Mouse (Mus musculus): ENCODE results near the gene Gm11985.

The Gm11985 gene

DNA sequence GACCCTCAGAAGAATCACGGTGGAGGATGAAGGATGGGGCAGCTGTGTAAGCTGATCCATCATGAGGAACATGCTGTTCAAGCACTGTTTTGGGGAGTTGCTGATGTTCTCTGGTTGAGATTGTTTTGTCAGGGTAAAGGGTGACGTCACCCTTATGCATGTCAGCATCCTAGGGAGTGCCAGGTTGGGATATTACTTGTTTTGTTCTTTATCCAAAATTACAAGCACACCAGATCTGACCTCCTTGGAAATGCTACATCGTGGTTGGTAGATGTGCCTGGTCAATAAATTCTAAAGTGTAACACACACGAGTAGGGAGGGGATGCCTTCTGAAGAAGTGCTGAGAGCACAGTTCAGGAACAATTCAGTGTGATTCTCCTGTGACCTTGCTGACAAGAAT lies 31.9 kb downstream of the Gm11985 start:
- no peak for DNase-seq (ENCODE audit: low read depth, low spot score)

- DNase-seq (ENCODE audit: low read depth, low spot score): no peak
Observed at GRCm38 (mm10) chr11:7153081-7153480, 35.3 kb downstream of the Gm11985 start.

GRCm38 (mm10) chr11:7152371-7152770 lies 36.0 kb downstream of the Gm11985 start:
- DNase-seq (ENCODE audit: low read depth, low spot score): no peak

DNA sequence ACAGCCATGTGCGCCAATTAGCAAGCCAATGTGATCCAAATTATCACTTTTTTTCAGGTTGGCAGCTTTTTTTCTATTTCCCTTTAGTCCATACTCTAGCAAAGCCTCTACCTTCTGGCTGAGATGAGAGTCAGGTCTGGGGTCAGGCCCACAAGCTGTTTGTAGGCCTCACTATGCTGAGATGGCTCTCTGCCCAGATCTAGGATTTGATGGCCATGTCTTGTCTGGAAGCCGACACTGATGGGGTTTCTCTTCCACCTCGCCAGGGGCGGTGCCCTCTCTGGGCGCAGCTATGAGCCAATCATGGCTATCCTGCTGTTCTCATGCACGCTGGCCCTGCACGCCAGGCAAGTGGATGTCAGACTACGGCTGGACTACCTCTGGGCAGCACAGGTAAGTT lies 37.9 kb downstream of the Gm11985 start:
- DNase-seq (ENCODE audit: low read depth, low spot score): no peak

DNA sequence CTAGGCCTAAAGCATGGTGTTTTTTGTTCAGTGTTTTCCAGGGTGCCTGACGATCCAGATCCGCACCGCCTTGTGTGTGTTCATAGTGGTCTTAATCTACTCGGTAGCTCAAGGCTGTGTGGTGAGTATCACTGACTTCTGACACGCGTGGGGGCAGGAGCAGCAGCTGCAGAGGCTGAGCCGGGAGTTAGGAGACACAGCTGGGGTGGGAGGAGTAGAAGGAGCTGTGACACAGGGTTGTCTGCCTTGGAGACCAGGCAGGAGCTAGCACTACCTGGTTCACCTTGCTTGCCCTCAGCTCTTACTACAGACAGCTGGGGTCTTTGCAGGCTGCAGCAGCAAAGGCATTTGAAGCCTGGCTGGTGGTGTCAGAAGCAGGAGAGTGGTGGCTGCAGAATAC lies 38.9 kb downstream of the Gm11985 start:
- no peak for DNase-seq (ENCODE audit: low read depth, low spot score)

DNA sequence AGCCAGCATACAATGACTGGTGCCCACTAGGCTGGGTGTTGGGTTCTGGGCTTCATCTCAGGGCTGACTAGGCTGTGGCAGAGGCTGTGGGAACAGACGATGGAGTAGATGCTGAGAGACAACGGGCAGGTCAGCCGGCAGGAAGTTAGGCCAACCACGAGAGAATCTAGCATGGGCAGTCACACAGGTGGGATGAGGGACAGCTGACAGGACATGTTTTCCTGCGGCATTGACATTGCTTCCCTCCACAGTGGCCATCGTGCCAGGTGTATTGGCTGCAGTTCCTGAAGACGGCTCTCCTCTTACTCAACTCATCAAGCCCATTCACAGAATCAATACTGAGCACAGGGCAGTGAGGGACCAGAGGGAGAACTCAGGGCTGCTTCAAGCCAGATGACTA lies 40.4 kb downstream of the Gm11985 start:
- DNase-seq (ENCODE audit: low read depth, low spot score): no peak

DNA sequence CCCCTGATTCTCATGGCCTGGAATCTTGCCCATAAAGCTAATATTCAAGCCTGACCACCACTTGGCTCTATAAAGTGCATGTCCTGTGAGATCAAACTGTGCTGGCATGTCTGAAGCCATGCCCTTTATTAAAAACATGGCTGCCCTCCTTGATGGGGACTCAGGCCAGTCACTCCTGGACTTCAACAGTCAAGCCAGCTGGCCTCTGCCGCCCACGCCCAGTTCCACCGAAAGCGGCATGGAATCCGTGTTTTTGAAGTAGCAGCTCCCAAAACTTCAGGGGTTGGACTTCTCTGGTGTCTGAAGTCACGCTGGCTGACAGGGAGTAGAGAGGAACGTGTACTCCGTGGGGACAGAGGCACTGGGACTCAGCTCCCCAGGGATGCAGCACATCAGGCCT lies 40.8 kb downstream of the Gm11985 start:
- DNase-seq (ENCODE audit: low read depth, low spot score): no peak

DNA sequence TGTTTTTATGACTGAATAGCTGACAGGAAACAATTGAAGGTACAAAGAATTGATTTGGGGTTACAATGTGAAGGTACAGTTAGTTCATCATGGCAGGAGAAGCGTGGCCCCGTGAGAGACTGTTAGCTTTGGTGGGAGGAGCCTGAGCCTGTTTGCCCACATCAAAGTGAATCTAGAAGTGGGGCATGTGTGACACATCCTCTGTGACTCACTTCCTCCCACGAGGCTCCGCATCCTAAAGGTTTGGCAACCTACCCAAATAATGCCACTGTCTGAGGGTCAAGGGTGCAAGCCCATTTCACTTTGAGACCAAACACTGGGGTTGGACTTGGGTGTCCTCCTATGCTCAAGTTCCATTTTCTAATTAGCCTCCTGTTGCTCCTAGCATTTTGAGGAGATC lies 43.1 kb downstream of the Gm11985 start:
- DNase-seq (ENCODE audit: low read depth, low spot score): no peak

GRCm38 (mm10) chr11:7144369-7144768 lies 44.0 kb downstream of the Gm11985 start:
- no peak for DNase-seq (ENCODE audit: low read depth, low spot score)

DNA sequence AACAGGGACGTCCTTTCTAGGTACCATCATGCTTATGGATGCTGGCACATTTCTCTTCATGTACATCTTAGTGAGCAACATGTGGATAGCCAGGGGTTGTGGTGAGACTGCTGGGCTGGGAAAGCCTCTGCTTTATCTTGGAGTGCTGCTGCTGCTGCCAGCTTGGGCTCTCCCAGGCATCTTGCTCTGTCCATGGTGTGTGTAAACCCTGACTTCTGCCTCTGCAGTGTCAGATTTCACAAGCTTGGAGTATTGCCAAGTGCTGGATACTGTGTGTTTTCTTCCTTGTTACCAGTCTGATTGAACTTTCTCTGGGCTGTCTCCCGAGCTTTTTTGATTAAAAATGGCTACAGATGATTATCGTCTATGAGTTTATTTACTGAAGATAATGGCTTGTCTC lies 45.6 kb downstream of the Gm11985 start:
- DNase-seq (ENCODE audit: low read depth, low spot score): peak; percentile 57

GRCm38 (mm10) chr11:7140449-7140848 lies 47.9 kb downstream of the Gm11985 start:
- DNase-seq (ENCODE audit: low read depth, low spot score): no peak

DNA sequence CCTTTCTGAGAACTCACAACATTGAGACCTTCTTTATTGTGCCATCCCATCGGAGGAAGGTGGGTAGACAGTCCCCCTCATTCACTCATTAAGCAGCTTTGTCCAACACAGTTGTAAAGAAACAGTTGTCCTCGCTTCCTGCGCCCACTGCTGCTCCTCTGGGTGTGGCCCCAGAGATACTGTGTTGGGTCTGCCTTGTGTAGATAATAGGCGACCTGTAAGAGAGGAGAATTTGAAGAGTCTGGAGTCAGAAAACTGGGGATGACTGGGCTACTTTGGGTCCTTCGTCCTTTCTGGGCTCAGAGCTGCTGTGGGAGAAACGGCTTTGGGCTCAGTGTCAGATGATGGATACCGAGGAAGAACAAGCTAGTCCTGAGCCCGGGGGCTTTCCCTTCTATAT lies 50.0 kb downstream of the Gm11985 start:
- no peak for DNase-seq (ENCODE audit: low read depth, low spot score)

DNA sequence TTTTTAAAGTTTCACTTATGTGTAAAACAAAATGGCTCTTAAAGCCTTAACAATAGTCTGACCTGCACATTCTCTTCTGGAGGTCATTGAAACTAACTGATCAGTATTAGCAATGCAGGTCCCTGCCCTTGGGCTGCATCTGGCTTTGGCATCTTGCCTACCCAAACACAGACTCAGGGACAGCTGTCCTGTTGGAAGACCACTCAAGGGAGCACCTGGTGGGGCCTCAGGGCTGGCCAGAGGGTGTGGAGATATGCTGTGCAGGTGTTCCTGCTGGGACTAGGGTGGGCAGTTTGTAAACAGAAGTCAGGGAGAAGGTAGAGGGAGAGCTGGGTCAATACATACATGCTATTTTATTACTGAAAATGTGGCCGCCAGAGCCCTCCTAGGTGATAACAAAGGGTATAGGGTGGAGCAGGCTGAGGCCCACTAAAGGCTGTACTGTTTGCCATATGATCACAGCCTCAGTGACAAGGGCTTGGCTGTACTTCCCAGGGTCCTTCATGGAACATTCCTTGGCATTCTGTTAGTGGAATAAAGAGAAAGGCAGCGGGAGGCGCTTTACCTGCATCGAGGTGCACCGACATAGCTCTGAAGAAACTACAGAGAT lies 52.0 kb downstream of the Gm11985 start:
- no peak for DNase-seq (ENCODE audit: low read depth, low spot score)

GRCm38 (mm10) chr11:7135763-7136162 lies 52.6 kb downstream of the Gm11985 start:
- no peak for DNase-seq (ENCODE audit: low read depth, low spot score)

GRCm38 (mm10) chr11:7135301-7135700 lies 53.1 kb downstream of the Gm11985 start:
- DNase-seq (ENCODE audit: low read depth, low spot score): no peak

DNA sequence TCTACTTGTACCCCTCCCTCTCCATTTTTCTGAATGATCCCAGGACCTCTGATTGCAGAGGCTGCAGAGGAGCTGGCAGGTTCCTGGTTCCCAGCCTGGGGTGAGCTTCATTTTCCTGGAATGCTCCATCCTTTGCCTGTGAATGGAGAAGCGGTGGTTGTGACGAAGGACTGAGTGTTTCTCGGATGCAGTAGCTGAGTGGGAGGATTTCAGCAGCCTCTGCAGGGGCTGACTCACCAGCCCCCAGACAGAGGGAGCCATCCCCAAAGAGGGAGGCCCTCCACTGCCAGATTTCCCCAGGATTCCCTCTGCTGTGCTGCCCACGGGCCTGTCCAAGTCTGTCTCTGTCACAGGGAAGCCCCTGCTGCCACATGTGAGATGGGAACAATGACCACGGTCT lies 54.0 kb downstream of the Gm11985 start:
- no peak for DNase-seq (ENCODE audit: low read depth, low spot score)

DNA sequence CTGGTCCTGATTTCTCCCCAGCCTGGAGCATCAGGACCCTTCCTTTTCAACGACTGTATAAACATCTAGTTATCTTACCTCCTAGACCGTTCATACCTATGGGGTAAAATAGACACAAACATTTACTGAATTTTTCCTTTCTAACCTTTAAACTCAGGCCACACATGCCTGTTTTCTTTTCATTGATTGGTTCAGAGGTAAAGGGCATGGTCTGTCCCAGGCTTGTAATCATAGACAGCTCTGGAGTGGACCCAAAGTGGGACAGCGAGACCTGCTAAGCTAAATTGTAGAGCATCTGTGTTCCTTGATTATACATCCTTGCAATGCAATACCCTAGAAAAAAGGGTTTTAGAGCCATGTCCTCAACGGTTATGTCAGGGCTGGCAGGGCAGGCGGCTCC lies 54.6 kb downstream of the Gm11985 start:
- no peak for DNase-seq (ENCODE audit: low read depth, low spot score)

All from embryo, embryonic 11.5 days (tissue).